Mouse (Mus musculus) olfactory bulb, adult 2 months (tissue): ENCODE measurements at regions not wholly inside any gene's neighbourhood (a gene's known extent, or its start where the extent isn't known, plus 50 kb on each side); places are given as distances from the start of the nearest gene placed in this dataset.

Experiments
- H3K27ac ChIP-seq: fragments of 200-500 bp; 2 replicates; pipeline ENCODE4 v1.5.1; 2012; ENCODE audit warnings: low read depth, low read length; ENCODE audit not compliant: insufficient read depth
- H3K4me1 ChIP-seq: fragments of 200-500 bp; 2 replicates; pipeline ENCODE4 v1.6.1; 2012; ENCODE audit warnings: low read length; ENCODE audit not compliant: control insufficient read depth, insufficient read depth
- H3K4me3 ChIP-seq: fragments of 200-500 bp; 2 replicates; pipeline ENCODE4 v1.5.1; 2012; ENCODE audit warnings: mild to moderate bottlenecking, low read depth, low read length, moderate library complexity; ENCODE audit not compliant: insufficient read depth
- CTCF ChIP-seq: fragments of 200-500 bp; IDR thresholded peaks from 2 replicates; pipeline ENCODE4 v1.5.1; 2012; ENCODE audit warnings: low read depth, mild to moderate bottlenecking, low read length, moderate library complexity; ENCODE audit not compliant: insufficient read depth
- POLR2A ChIP-seq: fragments of 200-500 bp; IDR thresholded peaks from 2 replicates; pipeline ENCODE4 v1.6.1; 2012; ENCODE audit warnings: mild to moderate bottlenecking, low read depth, low read length, moderate library complexity; ENCODE audit not compliant: insufficient read depth
- WGBS: fragments of 180-500 bp; shearing (Covaris S2); methylation state at CpG from one replicate; pipeline ENCODE4 v1.1.7; 2018; 5-methylcytosine and 5-hydroxymethylcytosine counted together

DNA sequence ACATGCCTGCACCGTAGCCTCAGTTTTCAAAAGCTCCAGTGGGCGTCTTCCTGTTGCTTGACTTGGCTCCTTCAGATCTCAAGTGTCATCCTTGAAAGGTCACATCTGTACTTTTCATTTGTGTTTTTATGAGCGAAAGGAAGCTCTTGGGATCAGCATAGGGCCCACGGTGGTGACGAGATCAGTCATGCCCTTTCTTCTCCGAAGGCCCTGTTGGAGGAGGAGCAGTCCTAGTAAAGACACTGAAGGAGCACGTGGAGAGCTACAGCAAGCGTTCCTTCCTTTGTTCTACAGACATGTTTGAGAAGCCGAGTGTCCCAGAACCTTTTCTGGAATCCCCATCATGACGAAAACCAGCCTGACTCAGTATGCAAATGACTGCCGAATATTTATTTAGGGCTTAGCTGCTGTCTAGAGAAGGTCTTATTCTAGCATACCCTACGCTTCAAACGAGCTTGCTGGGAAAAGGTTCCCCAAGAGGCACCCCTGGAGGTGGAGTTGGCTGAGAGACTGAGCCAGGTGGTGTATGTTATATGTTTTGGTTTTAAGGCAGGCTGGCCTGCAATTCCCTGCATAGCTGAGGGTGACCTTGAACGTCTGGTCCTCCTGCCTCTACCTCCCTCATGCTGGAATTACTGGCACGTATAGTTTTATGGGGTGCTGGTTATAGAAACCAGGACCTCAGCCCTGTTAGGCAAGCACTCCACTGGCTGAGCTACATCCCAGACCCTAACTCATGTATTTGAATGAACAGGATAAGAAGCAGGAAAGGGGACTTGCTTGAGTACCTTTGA, 285.1 kb upstream of the Cdh5 start:
- Histone ChIP-seq H3K4me3 (no peak overlapping the region), H3K4me1 (no peaks in the 10 kb centered on the region), H3K27ac (no peak overlapping the region)
- TF ChIP-seq POLR2A (no peak), CTCF (no peak)
- 84% methylated on average over 15 of the region's 15 CpGs for WGBS

GRCm38 (mm10) chr8:103823541-103823940, 277.9 kb upstream of the Cdh5 start:
- no peak overlapping the region for H3K4me3 ChIP-seq
- no peak overlapping the region for H3K27ac ChIP-seq
- 83% methylated on average over 7 of the region's 7 CpGs for WGBS
- TF ChIP-seq CTCF (no peak), POLR2A (no peak)
- H3K4me1 ChIP-seq, result no peaks in the 10 kb centered on the region

DNA sequence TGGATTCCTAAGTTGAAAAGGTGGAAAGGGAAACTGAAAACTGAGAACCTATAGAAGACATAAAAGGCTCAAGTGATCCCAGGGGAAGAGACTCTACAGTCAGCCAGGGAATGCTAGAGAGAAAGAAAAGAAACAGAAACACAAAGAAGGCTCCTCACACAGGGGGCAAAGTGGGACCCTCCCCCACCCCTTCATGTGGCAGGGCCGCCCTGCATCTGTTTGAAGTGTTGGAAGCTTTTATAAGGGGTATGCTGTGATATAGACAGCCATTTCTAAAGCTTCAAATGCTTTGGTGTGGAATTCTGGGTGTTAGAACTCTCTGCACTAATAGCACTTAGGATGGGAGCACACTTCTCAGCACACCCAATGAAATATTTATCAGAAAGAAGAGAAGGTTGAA, 276.7 kb upstream of the Cdh5 start:
- TF ChIP-seq POLR2A (no peak), CTCF (no peak)
- no peaks in the 10 kb centered on the region for H3K4me1 ChIP-seq
- H3K4me3 ChIP-seq, result no peak overlapping the region
- no peak overlapping the region for H3K27ac ChIP-seq
- 64% methylated on average over 1 of the region's 1 CpGs for WGBS

DNA sequence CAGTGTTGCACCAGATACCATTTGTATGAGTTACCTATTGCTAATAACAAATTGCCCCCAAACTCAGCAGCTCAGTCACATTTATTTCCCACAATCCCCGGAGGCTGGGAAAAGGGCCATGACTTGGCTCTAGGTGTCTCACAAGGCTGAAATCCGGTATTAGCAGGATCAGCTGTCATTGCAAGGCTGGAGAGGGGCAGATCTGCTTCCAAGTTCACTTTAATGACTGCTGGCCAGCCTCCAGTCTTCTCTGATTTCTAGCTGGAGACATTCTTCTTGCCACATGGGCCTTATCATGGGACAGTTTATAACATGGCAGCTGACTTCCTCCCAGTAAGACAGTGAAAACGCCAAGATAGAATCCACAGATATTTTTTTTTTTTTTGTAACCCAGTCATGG, 276.1 kb upstream of the Cdh5 start:
- Histone ChIP-seq H3K27ac (no peak overlapping the region), H3K4me1 (no peaks in the 10 kb centered on the region), H3K4me3 (no peak overlapping the region)
- no peak for TF ChIP-seq POLR2A
- no peak for TF ChIP-seq CTCF
- 59% methylated on average over 3 of the region's 3 CpGs for WGBS

DNA sequence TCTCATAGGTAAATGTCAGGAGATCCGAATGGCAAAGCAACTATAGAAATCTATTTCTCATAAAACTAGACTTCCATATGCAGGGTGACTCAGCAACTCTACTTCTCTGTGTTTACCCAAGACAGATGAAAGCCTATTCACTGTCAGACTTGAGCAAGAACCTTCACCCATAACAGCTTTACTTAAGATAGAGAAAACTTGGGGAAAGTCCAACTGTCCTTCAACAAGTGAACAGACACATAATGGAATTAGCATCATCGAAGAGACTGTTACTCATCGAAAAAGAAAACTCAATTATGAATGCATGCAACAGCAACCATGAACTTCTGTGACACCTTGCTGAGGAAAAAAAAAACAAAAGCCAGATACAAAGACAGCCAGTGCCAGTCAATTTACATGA, 271.0 kb upstream of the Cdh5 start:
- H3K4me3 ChIP-seq, result no peak overlapping the region
- TF ChIP-seq POLR2A (no peak), CTCF (no peak)
- H3K4me1 ChIP-seq, result no peaks in the 10 kb centered on the region
- H3K27ac ChIP-seq, result no peak overlapping the region
- WGBS, result 76% methylated on average over 3 of the region's 3 CpGs

DNA sequence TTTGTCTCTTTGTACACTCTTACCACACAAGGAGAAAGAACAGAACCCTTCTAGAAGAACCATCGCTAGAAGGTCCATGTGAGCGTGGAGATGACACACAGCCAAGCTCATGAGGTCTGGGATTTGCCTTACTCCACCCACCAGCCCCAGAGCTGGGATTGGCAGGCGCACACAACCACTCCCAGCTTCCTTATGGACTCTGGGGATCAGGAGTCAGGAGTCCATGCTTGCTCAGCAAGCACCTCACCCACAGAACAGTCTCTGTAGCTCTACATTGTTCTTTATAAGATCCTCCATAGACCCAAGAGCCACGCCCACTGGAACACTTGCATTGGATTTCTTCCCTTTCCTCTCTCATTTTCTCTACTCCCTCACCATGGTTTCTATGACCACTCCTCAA, 261.4 kb upstream of the Cdh5 start:
- 98% methylated on average over 4 of the region's 4 CpGs for WGBS

DNA sequence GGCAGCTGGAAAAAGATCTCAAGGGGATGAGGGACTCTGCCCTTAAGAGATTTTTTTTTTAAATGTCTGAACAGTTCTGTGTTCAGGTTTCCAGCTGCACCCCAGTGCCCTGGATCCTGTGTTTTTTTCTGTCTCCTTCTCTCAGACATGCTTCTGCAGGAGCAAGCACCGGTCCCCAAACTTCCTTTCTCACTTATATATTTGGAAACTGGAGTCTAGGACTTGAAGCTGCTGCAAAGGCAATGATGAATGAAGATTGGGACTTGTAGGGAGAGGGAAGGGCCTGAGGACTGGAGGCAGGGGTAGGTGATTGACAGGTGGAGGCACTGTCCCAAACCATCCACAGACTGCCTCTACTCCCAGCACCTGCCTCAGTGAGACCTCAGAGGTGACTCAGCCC, 255.5 kb upstream of the Cdh5 start:
- TF ChIP-seq POLR2A (no peak), CTCF (no peak)
- no peak overlapping the region for H3K27ac ChIP-seq

More for the DNA sequence above, 261.4 kb upstream of the Cdh5 start:
- no peak overlapping the region for H3K4me3 ChIP-seq
- no peak overlapping the region for H3K27ac ChIP-seq
- H3K4me1 ChIP-seq, result no peaks in the 10 kb centered on the region
- TF ChIP-seq POLR2A (no peak), CTCF (no peak)

DNA sequence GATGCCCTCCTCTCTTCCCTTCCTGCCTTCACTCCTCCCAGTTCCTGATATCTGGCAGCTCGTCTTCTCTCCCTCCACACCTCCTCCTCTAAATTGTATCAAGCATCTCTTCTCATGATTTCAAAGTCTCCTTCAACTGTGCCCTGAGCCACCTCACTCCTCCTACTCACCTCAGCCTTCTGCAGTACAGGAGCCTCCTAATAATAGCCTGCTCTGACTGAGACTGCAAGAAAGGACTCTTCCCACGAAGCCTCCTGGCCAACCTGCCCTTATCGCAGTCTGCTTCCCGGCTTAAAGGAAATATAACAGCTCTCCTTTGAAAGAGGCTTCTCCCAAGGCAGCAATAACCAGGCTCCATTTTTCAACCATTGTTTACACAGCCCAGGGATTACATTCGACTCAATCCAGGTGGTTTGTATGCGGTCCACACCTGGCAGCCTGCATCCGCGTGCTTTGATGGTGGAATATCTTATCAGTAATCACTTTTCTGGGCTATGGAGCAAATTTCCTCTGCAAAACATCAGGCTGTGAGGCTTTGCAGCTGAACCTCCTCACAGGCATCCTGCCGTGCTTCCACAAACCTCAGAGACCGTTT, 254.9 kb upstream of the Cdh5 start:
- Histone ChIP-seq H3K4me3 (no peak overlapping the region), H3K4me1 (peaks cover 7% of the 10 kb centered on the region), H3K27ac (no peak overlapping the region)
- WGBS, result 53% methylated on average over 10 of the region's 10 CpGs
- TF ChIP-seq CTCF, result no peak

More for the DNA sequence above, 255.5 kb upstream of the Cdh5 start:
- Histone ChIP-seq H3K4me3 (no peak overlapping the region), H3K4me1 (peaks cover 7% of the 10 kb centered on the region)
- WGBS, result 79% methylated on average over 1 of the region's 1 CpGs

DNA sequence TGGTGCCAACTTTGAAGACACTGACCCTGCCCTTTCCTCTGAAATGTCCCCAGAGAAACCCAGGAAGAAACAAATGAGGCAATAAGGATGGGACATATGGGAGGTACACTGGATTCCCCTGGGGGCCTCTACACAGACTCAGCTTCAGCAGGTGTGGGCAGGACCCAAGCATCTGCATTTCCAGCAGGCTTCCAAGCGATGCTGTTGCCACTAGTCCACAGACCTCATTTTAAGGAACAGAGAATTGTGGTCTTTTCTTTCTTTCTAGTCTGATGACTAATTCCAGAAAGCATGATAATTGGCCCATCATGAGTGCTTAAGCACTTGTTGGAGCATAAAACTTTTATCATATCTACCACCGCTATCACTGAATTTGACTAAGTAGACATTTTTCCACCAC, 251.6 kb upstream of the Cdh5 start:
- no peak overlapping the region for H3K4me3 ChIP-seq
- peaks cover 7% of the 10 kb centered on the region for H3K4me1 ChIP-seq
- H3K27ac ChIP-seq, result no peak overlapping the region
- TF ChIP-seq POLR2A, result no peak
- TF ChIP-seq CTCF, result no peak
- 96% methylated on average over 2 of the region's 2 CpGs for WGBS
